10 mouse cellular contexts compared by ENCODE assay signal in genomic region chr11:22782705-22783124, GRCm38 (mm10).
DNase-seq lines count a peak whose midpoint lies in the region; ATAC-seq and TF ChIP-seq lines count a peak whose summit lies in the region.
"Had no signal": no experiment of that assay in that cellular context is flagged by ENCODE, and none has a peak within 500 bp of the region (broad histone marks: within the 10 kb centered on the region; RNA-seq: fewer than 3 reads in every experiment).

No protein-coding gene starts in this region.

- H3K4me1 ChIP-seq in ES-Bruce4 (ENCODE audit: control insufficient read depth, insufficient read depth, low read length) = no peaks in the 10 kb centered on the region
- peaks cover 6% of the 10 kb centered on the region; the same call in 1 of the 2 replicates for H3K4me1 ChIP-seq in intestine, postnatal 0 days (replicated peaks; ENCODE audit: control insufficient read depth, insufficient read depth, low read length)

- H3K27ac ChIP-seq in ES-Bruce4 (ENCODE audit: insufficient read depth, low read length) = no peak overlapping the region
- peak overlapping the region; percentile 54; the same call in 1 of the 2 replicates for H3K27ac ChIP-seq in intestine, postnatal 0 days (ENCODE audit: low read depth, low read length)
- H3K27ac ChIP-seq: liver, embryonic 15.5 days had no signal

- no peak for TF ChIP-seq CTCF in ES-Bruce4 (IDR thresholded peaks at IDR 0.05; ENCODE audit: low read depth, low read length)
- TF ChIP-seq CTCF in intestine, postnatal 0 days (IDR thresholded peaks at IDR 0.05; ENCODE audit: low read depth) = no peak

- H3K4me2 ChIP-seq in intestine, postnatal 0 days (replicated peaks; ENCODE audit: low read depth) = peak overlapping the region; percentile 41
- H3K4me2 ChIP-seq: liver, embryonic 15.5 days had no signal

- peaks cover 5% of the 10 kb centered on the region for H3K9me3 ChIP-seq in ES-Bruce4 (replicated peaks; ENCODE audit: control insufficient read depth, insufficient read depth, low read length, poor library complexity, severe bottlenecking)
- H3K9me3 ChIP-seq in intestine, postnatal 0 days (ENCODE audit: control insufficient read depth) = no peaks in the 10 kb centered on the region
- H3K9me3 ChIP-seq: liver, embryonic 15.5 days had no signal

- WGBS in intestine, postnatal 0 days = 31% methylated on average over 13 of the region's 13 CpGs

- no peak for TF ChIP-seq EP300 in ES-Bruce4 (IDR thresholded peaks at IDR 0.05; ENCODE audit: insufficient read depth, low read depth, low read length)

- no peaks in the 10 kb centered on the region for H3K36me3 ChIP-seq in ES-Bruce4 (ENCODE audit: control insufficient read depth, insufficient read depth, low read length, poor library complexity, severe bottlenecking)
- no peaks in the 10 kb centered on the region for H3K36me3 ChIP-seq in intestine, postnatal 0 days (ENCODE audit: control insufficient read depth, insufficient read depth)
- H3K36me3 ChIP-seq: liver, embryonic 15.5 days had no signal

- no peak for TF ChIP-seq POLR2A in ES-Bruce4 (IDR thresholded peaks at IDR 0.05; ENCODE audit: insufficient read depth, low read length)

- H3K27me3 ChIP-seq in ES-Bruce4 (ENCODE audit: control insufficient read depth, insufficient read depth, low read length, poor library complexity, severe bottlenecking) = no peaks in the 10 kb centered on the region
- no peaks in the 10 kb centered on the region for H3K27me3 ChIP-seq in intestine, postnatal 0 days (replicated peaks; ENCODE audit: control insufficient read depth, insufficient read depth, low read length)
- H3K27me3 ChIP-seq: liver, embryonic 15.5 days had no signal

- peak; percentile 74 for ATAC-seq in intestine, postnatal 0 days
- no peak for ATAC-seq in frontal cortex, adult (ENCODE audit: low TSS enrichment)

- H3K4me3 ChIP-seq in ES-Bruce4 (ENCODE audit: low read depth, low read length) = peak overlapping the region; percentile 32
- no peak overlapping the region for H3K4me3 ChIP-seq in intestine, postnatal 0 days (ENCODE audit: low read depth, low read length)
- H3K4me3 ChIP-seq: liver, embryonic 15.5 days had no signal

- H3K9ac ChIP-seq in ES-Bruce4 (ENCODE audit: low read depth, poor library complexity, severe bottlenecking) = peak overlapping the region; percentile 31
- no peak overlapping the region for H3K9ac ChIP-seq in intestine, postnatal 0 days (ENCODE audit: low read depth, low read length)
- H3K9ac ChIP-seq: liver, embryonic 15.5 days had no signal

- peak; percentile 1 for DNase-seq in adrenal gland, adult 2 months
- no peak for DNase-seq in adrenal gland, adult (ENCODE audit: inconsistent age in 2 of 2, low spot score in 1 of 2)
- DNase-seq in spleen, adult 18-20 months = peak; percentile 74 to 76
- DNase-seq in layer of hippocampus, adult 18-20 months (ENCODE audit: low spot score in 2 of 2) = no peak
- DNase-seq in layer of hippocampus, adult 8-10 months (ENCODE audit: low spot score in 2 of 2) = no peak
- DNase-seq: gastrocnemius, postnatal 14 days had no signal

Comparison
In these comparisons a context has a peak if more than half of its experiments do, and no peak if none do; other contexts are left out.
1. DNase-seq: peak in adrenal gland, adult 2 months (single experiment) and spleen, adult 18-20 months (2 of 2); none in adrenal gland, adult (0 of 2), layer of hippocampus, adult 18-20 months (0 of 2) and layer of hippocampus, adult 8-10 months (0 of 2).